19 mouse cellular contexts compared by ENCODE assay signal in the genomic region with DNA sequence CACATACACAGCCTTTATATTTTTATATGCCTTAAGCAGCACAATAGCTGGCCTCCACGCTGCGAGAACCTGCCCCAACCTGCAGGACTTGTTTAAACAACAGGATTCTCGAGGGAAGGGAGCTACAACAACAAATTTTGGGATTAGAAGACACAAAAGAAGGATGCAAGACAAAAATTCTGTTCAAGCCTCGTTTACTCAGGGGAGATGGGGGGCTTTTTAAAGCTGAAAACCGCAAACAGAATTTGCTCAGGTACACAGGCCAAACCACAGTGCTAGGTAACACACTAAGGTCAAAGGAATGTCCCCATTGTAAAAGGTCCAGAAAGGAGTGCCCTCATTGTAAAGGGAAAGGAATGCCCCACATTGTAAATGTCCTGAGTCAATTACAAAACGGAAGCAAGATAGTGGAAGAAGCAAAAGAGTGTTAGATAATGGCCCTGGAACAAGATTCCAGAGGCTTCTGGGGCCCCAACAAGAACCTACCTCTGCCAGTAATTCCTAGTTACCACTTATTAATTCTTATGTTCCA. TPM values are rescaled to one million over a fixed set of nuclear protein-coding genes. Genes with fewer than 3 reads are reported as not detected.
A peak's percentile ranks its signal among the peaks of the same experiment; 100 is the strongest.
DNase-seq lines count a peak whose midpoint lies in the region; ATAC-seq lines count a peak whose summit lies in the region.
"Had no signal": no experiment of that assay in that cellular context is flagged by ENCODE, and none has a peak within 500 bp of the region (broad histone marks: within the 10 kb centered on the region; RNA-seq: fewer than 3 reads in every experiment).

No protein-coding gene starts in this region.

- WGBS in large intestine, adult 2 months, result 26% methylated on average over 6 of the region's 6 CpGs

- peak; percentile 30 for DNase-seq in heart, adult 11 months
- no peak for DNase-seq in heart, postnatal 14 days
- peak; percentile 13 for DNase-seq in 3T3-L1 (ENCODE audit: low read depth, low spot score)
- DNase-seq in R1 (ENCODE audit: low read depth, low spot score), result peak; percentile 95
- peak; percentile 50 for DNase-seq in large intestine, adult 2 months (ENCODE audit: low read depth, low spot score)
- DNase-seq: adrenal gland, postnatal 36 days; cerebellum, adult 9-10 months; gastrocnemius, postnatal 25 days; heart, postnatal 36 days; kidney, adult 11 months; kidney, postnatal 4 days; liver, embryonic 13.5 days had no signal

- ATAC-seq in granulocyte monocyte progenitor cell, adult 5-6 weeks (replicated peaks; ENCODE audit: poor library complexity, severe bottlenecking), result no peak
- ATAC-seq in inflammation-experienced regulatory T-cells, adult 6 months, result no peak
- ATAC-seq: CD4-positive, CD25-positive, alpha-beta regulatory T cell, adult 4 months had no signal

- intact Hi-C loops in heart, postnatal 14 days (cut with DNase I), result no loop called here

RNA-seq across cellular contexts. Expression of a gene that starts 46.9 kb away (rescaled TPM):
- total RNA-seq in heart, postnatal 14 days (2021), result under 1 TPM in 1 of 2 experiments, not detected in 1; 0.05 TPM
- 0.07 TPM in 1 of 2 replicates, not detected in the other for polyA plus RNA-seq in large intestine, adult 2 months (2012; rRNA removed)
- total RNA-seq in granulocyte monocyte progenitor cell, adult 5-6 weeks (2014; fragmentation: Nextera tagmentation), result not detected in 2 replicates
- 0.93 and 1.8 TPM in 2 replicates for total RNA-seq in granulocyte monocyte progenitor cell, adult 5-6 weeks (2017)
- 1 to 10 TPM; 3.0 to 5.2 (median 3.1) TPM for polyA plus RNA-seq in inflammation-experienced regulatory T-cells, adult 6 months (2017; shearing (Covaris generic))
- total RNA-seq: adrenal gland, adult 18-20 months; heart, adult 8-10 months; heart, postnatal 36 days had no signal
- polyA plus RNA-seq: macrophage; small intestine, adult 2 months had no signal

Comparison
In these comparisons a context has a peak if more than half of its experiments do, and no peak if none do; other contexts are left out.
1. DNase-seq: peak in heart, adult 11 months (single experiment), 3T3-L1 (single experiment), R1 (single experiment) and large intestine, adult 2 months (single experiment); none in heart, postnatal 14 days (0 of 2).